17 mouse cellular contexts compared by ENCODE assay signal in the genomic region with DNA sequence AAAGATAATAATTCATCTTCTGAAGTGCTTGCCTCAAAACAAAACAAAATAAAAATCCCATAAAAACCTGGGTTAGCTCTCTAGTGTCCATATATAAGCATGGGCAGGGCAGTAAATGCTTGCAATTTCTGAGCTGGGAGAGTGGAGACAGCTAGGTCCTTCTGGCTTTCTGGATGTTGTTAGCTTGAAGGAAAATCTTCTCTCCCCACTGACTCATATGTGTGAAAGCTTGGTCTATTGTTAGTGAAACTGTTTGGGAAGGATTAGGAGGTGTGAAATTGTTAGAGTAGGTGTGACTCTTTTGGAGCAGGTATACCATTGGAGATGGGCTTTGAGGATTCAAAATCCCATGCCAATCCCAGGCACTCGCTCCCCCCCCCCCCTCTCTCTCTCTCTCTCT.
"Had no signal": no experiment of that assay in that cellular context is flagged by ENCODE, and none has a peak within 500 bp of the region (broad histone marks: within the 10 kb centered on the region; RNA-seq: fewer than 3 reads in every experiment).

No protein-coding gene starts in this region.

- H3K4me3 ChIP-seq: neural tube, embryonic 12.5 days; neural tube, embryonic 13.5 days; neural tube, embryonic 15.5 days; stomach, embryonic 15.5 days had no signal

- H3K27me3 ChIP-seq: neural tube, embryonic 12.5 days; neural tube, embryonic 13.5 days; neural tube, embryonic 15.5 days; stomach, embryonic 15.5 days had no signal

- H3K36me3 ChIP-seq: neural tube, embryonic 12.5 days; neural tube, embryonic 13.5 days; neural tube, embryonic 15.5 days; stomach, embryonic 15.5 days had no signal

- DNase-seq: retina, postnatal 1 day; right cerebral cortex, adult 18-20 months; right cerebral cortex, postnatal 14 days; right cerebral cortex, postnatal 25 days; right cerebral cortex, postnatal 4 days; spleen, adult 18-20 months; thymus, adult 18-20 months; thymus, adult 2 months; thymus, postnatal 14 days; thymus, postnatal 25 days; thymus, postnatal 36 days; thymus, postnatal 4 days had no signal

- H3K9me3 ChIP-seq: neural tube, embryonic 12.5 days; neural tube, embryonic 13.5 days; neural tube, embryonic 15.5 days; stomach, embryonic 15.5 days had no signal

- H3K4me2 ChIP-seq: neural tube, embryonic 12.5 days; neural tube, embryonic 13.5 days; neural tube, embryonic 15.5 days; stomach, embryonic 15.5 days had no signal

- H3K9ac ChIP-seq: neural tube, embryonic 12.5 days; neural tube, embryonic 13.5 days; neural tube, embryonic 15.5 days; stomach, embryonic 15.5 days had no signal

- H3K27ac ChIP-seq: neural tube, embryonic 12.5 days; neural tube, embryonic 13.5 days; neural tube, embryonic 15.5 days; stomach, embryonic 15.5 days; stomach, postnatal 0 days had no signal

- H3K4me1 ChIP-seq: neural tube, embryonic 12.5 days; neural tube, embryonic 13.5 days; neural tube, embryonic 15.5 days; stomach, embryonic 15.5 days had no signal
